Mouse (Mus musculus): Measurements from ENCODE around the gene Nrxn2.

- no peak for TF ChIP-seq CTCF (conservative IDR thresholded peaks at IDR 0.05; ENCODE audit: low read length)
- TF ChIP-seq NANOG (IDR thresholded peaks at IDR 0.05; ENCODE audit: borderline replicate concordance, low read length), result no peak
Measured at GRCm38 (mm10) chr19:6471630-6472029, 53.1 kb downstream of the Nrxn2 start.

All from E14TG2a.4 (cell line).